26 mouse cellular contexts compared by ENCODE assay signal in genomic region chr14:32046357-32046756, GRCm38 (mm10). TPM values are rescaled to one million over a fixed set of nuclear protein-coding genes. Genes with fewer than 3 reads are reported as not detected.
DNase-seq lines count a peak whose midpoint lies in the region; ATAC-seq lines count a peak whose summit lies in the region.
"Had no signal": no experiment of that assay in that cellular context is flagged by ENCODE, and none has a peak within 500 bp of the region (broad histone marks: within the 10 kb centered on the region; RNA-seq: fewer than 3 reads in every experiment).

No protein-coding gene starts in this region.

- peaks cover 16% of the 10 kb centered on the region in 2 experiments for H3K4me1 ChIP-seq in heart, embryonic 14.5 days (ENCODE audit: control insufficient read depth in 2 of 2, insufficient read depth in 2 of 2, low read length in 2 of 2)
- no peaks in the 10 kb centered on the region for H3K4me1 ChIP-seq in midbrain, embryonic 16.5 days (ENCODE audit: control insufficient read depth, insufficient read depth, low read length)
- no peaks in the 10 kb centered on the region for H3K4me1 ChIP-seq in midbrain, embryonic 15.5 days
- H3K4me1 ChIP-seq: hindbrain, embryonic 15.5 days; limb, embryonic 13.5 days had no signal

- intact Hi-C loops in heart, postnatal 25 days (cut with DNase I): no loop called here
- intact Hi-C loops in heart, postnatal 10 days (cut with DNase I): no loop called here

- H3K4me3 ChIP-seq in heart, embryonic 14.5 days (ENCODE audit: control insufficient read depth in 1 of 2, insufficient read depth in 1 of 2, low read depth in 1 of 2, low read length in 2 of 2): no peak overlapping the region
- H3K4me3 ChIP-seq in midbrain, embryonic 16.5 days (ENCODE audit: low read depth, low read length): no peak overlapping the region
- H3K4me3 ChIP-seq in midbrain, embryonic 15.5 days: no peak overlapping the region
- H3K4me3 ChIP-seq: embryonic facial prominence, embryonic 15.5 days; heart, adult 2 months; hindbrain, embryonic 15.5 days; limb, embryonic 13.5 days; liver, embryonic 12.5 days had no signal

- peak overlapping the region; percentile 41 to 49; a peak in 3 of 4 replicates for H3K27ac ChIP-seq in heart, embryonic 14.5 days (replicated peaks in 1 of 2; ENCODE audit: control insufficient read depth in 1 of 2, insufficient read depth in 1 of 2, low read depth in 2 of 2, low read length in 2 of 2)
- H3K27ac ChIP-seq in midbrain, embryonic 16.5 days (ENCODE audit: low read length): no peak overlapping the region
- no peak overlapping the region for H3K27ac ChIP-seq in midbrain, embryonic 15.5 days
- H3K27ac ChIP-seq: embryonic facial prominence, embryonic 15.5 days; heart, adult 2 months; hindbrain, embryonic 15.5 days; limb, embryonic 13.5 days; liver, embryonic 12.5 days; stomach, postnatal 0 days had no signal

- H3K9ac ChIP-seq in heart, embryonic 14.5 days (ENCODE audit: low read length): peak overlapping the region; percentile 36; the same call in 1 of the 2 replicates
- H3K9ac ChIP-seq in midbrain, embryonic 16.5 days (ENCODE audit: low read depth, low read length): 0 out of 2 replicates have a peak overlapping the region, but pooled peaks have one; percentile 10
- H3K9ac ChIP-seq in midbrain, embryonic 15.5 days: no peak overlapping the region
- H3K9ac ChIP-seq: embryonic facial prominence, embryonic 15.5 days; hindbrain, embryonic 15.5 days; limb, embryonic 13.5 days; liver, embryonic 12.5 days had no signal

- H3K27me3 ChIP-seq in heart, embryonic 14.5 days (ENCODE audit: control insufficient read depth, insufficient read depth, low read length): no peaks in the 10 kb centered on the region
- H3K27me3 ChIP-seq in midbrain, embryonic 16.5 days (ENCODE audit: control insufficient read depth, insufficient read depth, low read depth, low read length): no peaks in the 10 kb centered on the region
- no peaks in the 10 kb centered on the region for H3K27me3 ChIP-seq in midbrain, embryonic 15.5 days (replicated peaks)
- H3K27me3 ChIP-seq: embryonic facial prominence, embryonic 15.5 days; hindbrain, embryonic 15.5 days; limb, embryonic 13.5 days; liver, embryonic 12.5 days had no signal

- ATAC-seq in heart, embryonic 14.5 days (ENCODE audit: insufficient number of reproducible peaks, insufficient read depth, low FRiP score, low read depth): no peak
- ATAC-seq in midbrain, embryonic 16.5 days: no peak
- no peak for ATAC-seq in midbrain, embryonic 15.5 days (replicated peaks)
- ATAC-seq: forebrain, embryonic 14.5 days; intestine, embryonic 16.5 days; liver, embryonic 12.5 days had no signal

- no peak overlapping the region for H3K4me2 ChIP-seq in heart, embryonic 14.5 days (ENCODE audit: low read length)
- H3K4me2 ChIP-seq in midbrain, embryonic 16.5 days (ENCODE audit: low read length): no peak overlapping the region
- no peak overlapping the region for H3K4me2 ChIP-seq in midbrain, embryonic 15.5 days
- H3K4me2 ChIP-seq: embryonic facial prominence, embryonic 15.5 days; hindbrain, embryonic 15.5 days; limb, embryonic 13.5 days; liver, embryonic 12.5 days; midbrain, embryonic 11.5 days had no signal

- WGBS in heart, embryonic 14.5 days: 47% methylated on average over 8 of the region's 8 CpGs
- 73% methylated on average over 8 of the region's 8 CpGs for WGBS in midbrain, embryonic 16.5 days
- WGBS in midbrain, embryonic 15.5 days: 76% methylated on average over 8 of the region's 8 CpGs

- H3K36me3 ChIP-seq in heart, embryonic 14.5 days (ENCODE audit: control insufficient read depth, insufficient read depth, low read length): no peaks in the 10 kb centered on the region
- H3K36me3 ChIP-seq in midbrain, embryonic 16.5 days (ENCODE audit: control insufficient read depth, insufficient read depth, low read length): no peaks in the 10 kb centered on the region
- H3K36me3 ChIP-seq in midbrain, embryonic 15.5 days (replicated peaks): no peaks in the 10 kb centered on the region
- H3K36me3 ChIP-seq: embryonic facial prominence, embryonic 15.5 days; hindbrain, embryonic 15.5 days; limb, embryonic 13.5 days; liver, embryonic 12.5 days had no signal

- no peaks in the 10 kb centered on the region for H3K9me3 ChIP-seq in heart, embryonic 14.5 days (ENCODE audit: control insufficient read depth, low read length)
- no peaks in the 10 kb centered on the region for H3K9me3 ChIP-seq in midbrain, embryonic 16.5 days (replicated peaks; ENCODE audit: control insufficient read depth, low read length, poor library complexity, severe bottlenecking)
- no peaks in the 10 kb centered on the region for H3K9me3 ChIP-seq in midbrain, embryonic 15.5 days
- H3K9me3 ChIP-seq: embryonic facial prominence, embryonic 15.5 days; hindbrain, embryonic 15.5 days; limb, embryonic 13.5 days; liver, embryonic 12.5 days had no signal

- no peak for DNase-seq in heart, postnatal 25 days (ENCODE audit: low spot score)
- peak; percentile 50 for DNase-seq in adipocyte (ENCODE audit: low spot score)
- peak; percentile 28 to 30 for DNase-seq in heart, postnatal 10 days
- DNase-seq in retina, postnatal 1 day: no peak
- DNase-seq: adrenal gland, postnatal 14 days; cerebellum, adult 2 months; cerebellum, postnatal 36 days; embryo, embryonic 11 days; gastrocnemius, postnatal 14 days; kidney, adult 9 months; kidney, postnatal 14 days; layer of hippocampus, postnatal 36 days; lung, adult 18-20 months; lung, postnatal 10 days had no signal

RNA-seq across cellular contexts. Expression of gene Galnt15, which starts 17.6 kb away (rescaled TPM):
- 0.27 and 0.32 TPM in 2 replicates for polyA plus RNA-seq in heart, embryonic 14.5 days (2014; fragmentation: Nextera tagmentation; extraction: Ambion mirVana)
- total RNA-seq in heart, postnatal 25 days (2021): 10 to 100 TPM; 14.1 to 17.1 TPM
- polyA plus RNA-seq in midbrain, embryonic 16.5 days (2015; fragmentation: Nextera tagmentation; extraction: Ambion mirVana): 0.45 and 0.52 TPM in 2 replicates
- polyA plus RNA-seq in midbrain, embryonic 15.5 days (2015; fragmentation: Nextera tagmentation; extraction: Ambion mirVana): 0.40 and 0.46 TPM in 2 replicates
- 10 to 100 TPM; 11.6 to 13.0 TPM for total RNA-seq in heart, postnatal 10 days (2021)
- polyA plus RNA-seq: liver, embryonic 12.5 days had no signal

RNA-seq across cellular contexts. Expression of gene Oxnad1, which starts 38.8 kb away (rescaled TPM):
- 25.8 and 29.9 TPM in 2 replicates for polyA plus RNA-seq in heart, embryonic 14.5 days (2014; fragmentation: Nextera tagmentation; extraction: Ambion mirVana)
- total RNA-seq in heart, postnatal 25 days (2021): 10 to 100 TPM; 50.4 to 56.2 TPM
- 18.6 and 19.9 TPM in 2 replicates for polyA plus RNA-seq in midbrain, embryonic 16.5 days (2015; fragmentation: Nextera tagmentation; extraction: Ambion mirVana)
- polyA plus RNA-seq in midbrain, embryonic 15.5 days (2015; fragmentation: Nextera tagmentation; extraction: Ambion mirVana): 19.6 and 19.7 TPM in 2 replicates
- total RNA-seq in heart, postnatal 10 days (2021): 10 to 100 TPM; 45.1 to 49.3 TPM

RNA-seq across cellular contexts. Expression of gene Dph3, which starts 39.2 kb away (rescaled TPM):
- 93.4 and 96.0 TPM in 2 replicates for polyA plus RNA-seq in heart, embryonic 14.5 days (2014; fragmentation: Nextera tagmentation; extraction: Ambion mirVana)
- total RNA-seq in heart, postnatal 25 days (2021): 10 to 100 TPM; 88.8 to 91.0 TPM
- polyA plus RNA-seq in midbrain, embryonic 16.5 days (2015; fragmentation: Nextera tagmentation; extraction: Ambion mirVana): 74.7 and 77.2 TPM in 2 replicates
- polyA plus RNA-seq in midbrain, embryonic 15.5 days (2015; fragmentation: Nextera tagmentation; extraction: Ambion mirVana): 67.2 and 70.2 TPM in 2 replicates
- total RNA-seq in heart, postnatal 10 days (2021): 10 to 100 TPM; 83.4 to 83.7 TPM

Comparison
In these comparisons a context has a peak if more than half of its experiments do, and no peak if none do; other contexts are left out.
1. DNase-seq: peak in adipocyte (single experiment) and heart, postnatal 10 days (2 of 2); none in heart, postnatal 25 days (single experiment) and retina, postnatal 1 day (single experiment).
2. H3K27ac ChIP-seq: peak in heart, embryonic 14.5 days (2 of 2); none in midbrain, embryonic 16.5 days (single experiment) and midbrain, embryonic 15.5 days (single experiment).